Mouse (Mus musculus): ENCODE measurements around the gene Rpl7l1. TPM values are rescaled to one million over a fixed set of nuclear protein-coding genes. Genes with fewer than 3 reads are reported as not detected.

The Rpl7l1 gene
- polyA plus RNA-seq, 1 experiment from 2014 or later = 136 TPM

DNA sequence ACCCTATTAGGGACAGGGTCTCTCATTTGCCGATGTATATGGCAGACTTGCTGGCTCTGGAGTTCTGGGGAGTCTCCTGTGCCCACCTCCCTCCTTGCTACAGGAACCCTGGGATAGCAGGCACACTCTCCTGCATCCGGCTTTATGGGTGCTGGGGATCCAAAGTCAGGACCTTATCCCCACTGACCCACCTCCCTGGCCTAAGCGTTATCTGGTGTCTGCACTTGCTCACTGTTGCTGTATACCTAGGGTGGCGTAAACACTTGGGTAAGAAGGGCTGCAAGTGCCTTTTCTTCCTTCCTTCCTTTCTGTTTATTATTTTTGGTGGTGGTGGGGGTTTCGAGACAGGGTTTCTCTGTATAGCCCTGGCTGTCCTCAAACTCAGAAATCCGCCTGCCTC is 41.2 kb downstream of the Rpl7l1 start:
- DNase-seq (ENCODE audit: low spot score) = no peak

DNA sequence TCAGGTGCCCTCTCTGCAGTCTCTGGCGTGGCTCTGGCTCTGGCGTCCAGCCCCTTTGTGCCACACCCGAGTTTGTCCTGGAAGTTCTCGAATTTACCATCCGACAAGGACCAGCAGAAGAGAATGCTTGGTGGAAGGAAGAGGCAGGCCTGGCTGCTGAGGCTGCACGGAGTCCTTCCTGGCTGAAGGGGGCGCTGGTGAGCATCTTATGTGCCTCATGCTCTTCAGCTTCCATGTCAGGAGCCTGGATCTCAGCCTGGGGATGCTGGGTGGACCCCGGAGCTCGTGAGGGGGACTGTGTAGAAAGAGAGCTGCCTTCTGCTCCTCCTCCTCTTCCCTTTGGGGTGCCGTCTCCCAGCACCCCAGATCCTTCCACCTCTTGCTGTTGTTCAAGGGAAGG is 46.3 kb downstream of the Rpl7l1 start:
- peak; percentile 57 for DNase-seq (ENCODE audit: low spot score)

DNA sequence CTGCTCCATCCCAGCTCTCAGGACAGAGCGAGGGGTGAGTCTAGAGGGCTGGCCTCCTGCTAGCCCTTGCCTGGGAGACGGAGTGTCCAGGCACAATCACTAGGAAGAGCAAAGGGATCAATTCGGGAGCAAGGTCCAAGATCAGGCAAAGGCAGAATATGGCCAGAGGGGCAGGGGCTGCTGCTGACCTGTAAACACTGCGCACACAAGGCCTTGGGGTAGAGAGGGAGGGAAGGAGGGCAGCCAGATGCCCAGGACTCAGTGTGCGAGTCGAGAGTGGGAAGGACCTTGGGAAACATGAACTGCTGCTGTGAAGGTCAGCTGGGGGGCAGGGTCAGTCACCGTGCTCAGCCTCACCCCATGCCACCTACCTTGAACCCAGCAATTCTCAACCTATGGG is 47.2 kb downstream of the Rpl7l1 start:
- DNase-seq (ENCODE audit: low spot score) = no peak

DNA sequence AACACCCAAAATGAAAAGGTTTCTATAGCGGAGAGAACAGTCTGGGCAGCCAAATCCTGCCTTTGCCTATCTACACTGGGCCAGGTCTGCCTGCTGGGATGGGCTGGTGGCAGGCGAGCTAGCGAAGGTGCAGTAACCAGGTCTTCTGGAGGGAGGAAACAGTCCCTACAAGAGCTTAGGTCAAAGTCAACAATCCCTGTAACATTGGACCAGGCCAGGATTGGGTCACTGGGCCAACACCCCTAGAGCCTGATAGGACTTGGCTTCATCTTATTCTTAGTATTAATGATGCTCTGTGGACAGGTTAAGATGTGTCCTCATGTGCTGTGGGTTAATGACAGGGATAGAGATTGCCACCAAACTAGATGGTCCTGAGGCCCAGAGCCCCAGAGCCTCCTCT is 48.4 kb downstream of the Rpl7l1 start:
- no peak for DNase-seq (ENCODE audit: low spot score)

DNA sequence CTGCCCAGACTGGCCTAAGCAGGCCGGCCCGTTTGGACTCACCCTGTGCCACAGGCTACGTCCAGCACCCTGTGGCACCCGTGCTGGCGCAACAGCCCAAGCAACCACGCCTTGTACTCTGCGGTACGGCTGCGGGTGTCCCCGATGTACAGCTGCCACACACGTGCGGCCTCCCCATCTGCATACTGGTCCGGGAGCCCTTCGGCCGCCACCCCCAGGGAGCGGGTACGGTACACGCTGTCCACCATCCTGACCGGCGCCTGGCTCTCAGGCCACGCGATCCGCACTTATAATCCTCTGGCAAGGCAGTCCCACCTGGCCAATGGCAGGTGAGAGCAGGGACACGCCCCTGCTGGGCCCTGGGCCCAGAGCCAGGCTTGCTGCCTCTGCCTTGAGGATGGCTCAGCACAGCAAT is 53.6 kb downstream of the Rpl7l1 start, which contains the start of gene Gnmt:
Gnmt (minus strand) TSS at position 265 of the 415 bp plus-strand sequence.
- no peak for DNase-seq (ENCODE audit: low spot score)

DNA sequence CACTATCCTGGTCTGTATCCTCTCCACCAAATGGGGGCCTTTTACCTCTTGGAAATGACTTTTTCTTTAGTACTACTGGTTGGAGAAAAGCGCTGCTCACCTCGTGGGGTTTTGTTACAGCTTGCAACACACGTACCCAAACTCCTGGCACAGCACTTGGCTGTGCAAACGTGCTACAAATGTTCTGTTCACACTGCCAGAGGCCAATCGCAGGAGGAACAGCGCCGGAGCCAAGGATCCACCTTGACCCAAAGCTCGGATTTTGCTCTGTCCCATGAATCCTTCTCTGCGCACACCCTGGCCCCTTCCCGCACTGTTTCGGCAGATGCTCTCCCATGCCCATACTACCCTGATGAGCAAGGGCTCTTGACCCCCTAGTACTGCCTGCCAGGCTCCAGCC is 54.0 kb downstream of the Rpl7l1 start:
- no peak for DNase-seq (ENCODE audit: low spot score)

DNA sequence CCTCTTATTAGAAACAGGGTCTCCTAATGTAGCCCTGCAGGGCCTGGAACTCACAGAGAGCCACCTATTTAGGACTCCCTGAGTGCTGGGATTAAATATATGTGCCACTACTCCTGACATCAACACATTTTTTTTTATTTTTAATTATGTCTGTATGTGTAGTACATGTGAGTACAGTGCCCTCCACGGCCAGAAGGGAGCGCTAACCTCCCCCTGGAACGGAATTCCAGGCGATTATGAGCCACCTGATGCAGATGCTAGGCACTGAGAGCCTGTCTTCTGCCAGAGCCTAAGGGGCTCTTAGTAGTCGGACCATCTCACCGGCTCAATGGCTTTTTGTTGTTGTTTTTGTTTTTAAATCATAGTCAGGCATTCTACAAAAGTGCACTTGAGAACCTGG is 54.5 kb downstream of the Rpl7l1 start:
- DNase-seq (ENCODE audit: low spot score) = peak; percentile 28

DNA sequence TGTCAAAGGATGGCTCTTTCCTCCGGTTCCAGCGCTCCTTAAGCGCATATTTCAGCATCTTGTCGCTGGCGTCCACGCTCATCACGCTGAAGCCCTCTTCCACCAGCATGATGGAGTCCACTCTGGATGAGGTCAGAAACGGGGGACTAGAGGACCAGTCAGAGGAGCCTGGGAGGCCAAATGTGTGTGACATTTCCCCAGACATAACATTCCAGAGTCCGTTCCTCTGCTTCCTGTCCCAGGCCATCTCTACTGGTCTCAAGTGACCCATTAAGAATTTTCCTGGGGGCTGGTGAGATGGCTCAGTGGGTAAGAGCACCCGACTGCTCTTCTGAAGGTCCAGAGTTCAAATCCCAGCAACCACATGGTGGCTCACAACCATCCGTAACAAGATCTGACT is 55.2 kb downstream of the Rpl7l1 start:
- DNase-seq (ENCODE audit: low spot score) = no peak

DNA sequence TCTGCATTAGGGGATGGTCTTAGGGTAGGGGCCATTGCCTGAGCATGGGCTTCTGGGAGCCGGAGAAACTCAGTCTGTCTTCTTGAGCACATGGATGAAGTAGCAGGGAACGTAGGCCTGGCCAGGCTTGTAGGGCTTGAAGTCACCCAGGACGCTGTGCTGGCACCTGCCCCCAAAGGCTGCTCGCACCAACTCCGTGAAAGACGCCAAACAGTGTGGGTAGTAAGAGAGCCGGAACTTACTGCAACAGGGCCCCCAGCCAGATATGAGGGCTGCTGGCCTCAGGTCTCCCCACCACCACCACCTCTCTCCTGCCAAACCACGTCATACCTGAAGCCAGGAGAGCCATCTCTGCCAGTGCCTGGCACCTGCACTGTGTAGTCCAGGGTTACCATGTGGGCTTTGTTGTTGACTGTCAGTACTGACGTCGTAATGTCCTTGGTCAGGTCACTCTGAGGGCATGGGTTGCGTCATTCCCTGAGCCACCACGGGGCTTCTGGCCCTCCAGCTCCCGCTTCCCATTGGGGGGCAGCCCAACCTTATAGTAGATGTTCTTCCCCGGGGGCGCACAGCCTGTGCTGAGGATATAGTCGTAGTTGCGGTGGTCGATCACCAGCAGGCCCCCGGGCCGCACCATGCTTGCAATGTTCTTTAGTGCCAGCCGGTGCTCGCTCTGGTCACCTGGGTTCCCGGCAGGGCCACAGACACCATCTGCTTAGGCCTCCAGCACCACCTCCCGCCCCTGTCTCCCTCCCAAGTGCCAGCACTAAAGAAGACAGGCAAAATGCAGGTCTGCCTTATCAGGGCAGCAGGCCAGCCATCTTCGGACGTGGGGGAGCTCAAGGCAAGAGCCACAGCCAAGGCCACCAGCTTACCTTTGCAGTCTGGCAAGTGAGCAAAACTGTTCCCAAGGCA is 56.5 kb downstream of the Rpl7l1 start:
- DNase-seq (ENCODE audit: low spot score) = no peak

DNA sequence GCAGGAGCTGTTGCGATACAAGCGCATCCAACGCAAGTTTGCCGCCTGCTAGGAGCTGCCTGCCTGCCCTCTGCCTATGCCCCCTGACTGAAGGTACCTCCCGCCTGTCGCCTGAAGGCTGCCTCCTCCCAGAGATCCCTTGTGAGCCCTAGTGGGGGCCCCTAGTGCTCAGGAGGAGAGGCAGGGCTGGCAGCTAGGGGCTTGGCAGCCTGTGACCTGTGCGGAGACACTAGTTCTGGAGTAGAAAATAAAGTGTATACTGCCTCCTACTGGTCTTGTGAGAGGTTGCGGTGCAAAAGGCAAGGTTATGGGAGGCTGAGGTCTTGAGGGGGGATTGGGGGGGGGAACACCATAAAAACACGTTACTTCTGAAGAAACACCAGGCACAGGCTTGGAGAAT is 57.2 kb downstream of the Rpl7l1 start:
- DNase-seq (ENCODE audit: low spot score) = peak; percentile 80

DNA sequence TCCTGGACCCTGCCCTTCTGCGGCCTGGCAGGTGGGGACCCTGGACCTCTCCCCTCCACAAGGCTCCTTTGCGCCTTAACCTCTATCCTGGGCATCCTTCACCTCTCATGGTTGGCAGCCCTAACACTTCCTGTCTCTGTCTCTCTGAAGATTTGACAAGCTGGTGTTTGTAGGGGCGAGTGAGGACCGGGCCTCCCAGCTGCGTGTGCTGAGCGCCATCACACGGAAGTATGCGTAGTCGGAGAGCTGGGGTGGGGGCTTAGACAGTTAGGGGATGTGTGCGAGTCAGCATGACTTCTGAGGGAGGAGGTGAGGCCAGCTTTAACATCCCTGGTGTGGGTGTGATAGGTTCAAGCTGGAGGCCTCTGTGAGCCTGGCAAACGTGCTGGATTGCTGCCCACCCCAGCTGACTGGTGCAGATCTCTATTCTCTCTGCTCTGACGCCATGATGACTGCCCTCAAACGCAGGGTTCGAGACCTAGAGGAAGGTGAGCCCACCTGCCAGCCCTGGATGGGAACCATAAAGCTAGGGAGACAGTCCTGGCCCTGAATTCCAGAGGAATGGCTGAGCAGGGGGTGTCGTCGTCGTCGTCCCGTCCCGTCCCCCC is 57.9 kb downstream of the Rpl7l1 start:
- DNase-seq (ENCODE audit: low spot score) = peak; percentile 53

Other genes with a start within 250 kb of the Rpl7l1 start
- gene Cul9, start 236.3 kb downstream of the Rpl7l1 start, polyA plus RNA-seq (2015; fragmentation: Nextera tagmentation; extraction: Ambion mirVana) = 2.5 and 2.8 TPM in 2 replicates
- gene Srf, start 226.5 kb downstream of the Rpl7l1 start, polyA plus RNA-seq (2015; fragmentation: Nextera tagmentation; extraction: Ambion mirVana) = 5.0 and 7.5 TPM in 2 replicates
- 24.7 and 25.1 TPM in 2 replicates for gene Ptk7, start 153.2 kb downstream of the Rpl7l1 start, polyA plus RNA-seq (2015; fragmentation: Nextera tagmentation; extraction: Ambion mirVana)
- gene Klc4, start 136.7 kb downstream of the Rpl7l1 start, polyA plus RNA-seq (2015; fragmentation: Nextera tagmentation; extraction: Ambion mirVana) = 17.7 and 18.4 TPM in 2 replicates
- gene Mrpl2, start 136.4 kb downstream of the Rpl7l1 start, polyA plus RNA-seq (2015; fragmentation: Nextera tagmentation; extraction: Ambion mirVana) = 110 and 113 TPM in 2 replicates
- gene Cul7, start 132.3 kb downstream of the Rpl7l1 start, polyA plus RNA-seq (2015; fragmentation: Nextera tagmentation; extraction: Ambion mirVana) = 14.0 and 16.0 TPM in 2 replicates
- gene Rrp36, start 108.3 kb downstream of the Rpl7l1 start, polyA plus RNA-seq (2015; fragmentation: Nextera tagmentation; extraction: Ambion mirVana) = 53.2 and 68.6 TPM in 2 replicates
- gene Mea1, start 103.9 kb downstream of the Rpl7l1 start, polyA plus RNA-seq (2015; fragmentation: Nextera tagmentation; extraction: Ambion mirVana) = 106 and 109 TPM in 2 replicates
- gene Klhdc3, start 101.8 kb downstream of the Rpl7l1 start, polyA plus RNA-seq (2015; fragmentation: Nextera tagmentation; extraction: Ambion mirVana) = 77.8 and 78.6 TPM in 2 replicates
- 54.0 and 56.6 TPM in 2 replicates for gene Ppp2r5d, start 77.6 kb downstream of the Rpl7l1 start, polyA plus RNA-seq (2015; fragmentation: Nextera tagmentation; extraction: Ambion mirVana)
- gene Pex6, start 71.2 kb downstream of the Rpl7l1 start, polyA plus RNA-seq (2015; fragmentation: Nextera tagmentation; extraction: Ambion mirVana) = 22.8 and 23.3 TPM in 2 replicates
- 2.9 and 3.0 TPM in 2 replicates for gene Gnmt, start 53.5 kb downstream of the Rpl7l1 start, polyA plus RNA-seq (2015; fragmentation: Nextera tagmentation; extraction: Ambion mirVana)
- 55.1 and 58.0 TPM in 2 replicates for gene Cnpy3, start 30.5 kb downstream of the Rpl7l1 start, polyA plus RNA-seq (2015; fragmentation: Nextera tagmentation; extraction: Ambion mirVana)
- gene Ptcra, start 19.0 kb downstream of the Rpl7l1 start, polyA plus RNA-seq (2015; fragmentation: Nextera tagmentation; extraction: Ambion mirVana) = 118 and 120 TPM in 2 replicates
- 112 and 116 TPM in 2 replicates for gene 2310039H08Rik, start 10.0 kb downstream of the Rpl7l1 start, polyA plus RNA-seq (2015; fragmentation: Nextera tagmentation; extraction: Ambion mirVana)
- 4.5 and 5.6 TPM in 2 replicates for gene Bicral, start 75.8 kb upstream of the Rpl7l1 start, polyA plus RNA-seq (2015; fragmentation: Nextera tagmentation; extraction: Ambion mirVana)
- 54.1 and 60.3 TPM in 2 replicates for gene Tbcc, start 108.0 kb upstream of the Rpl7l1 start, polyA plus RNA-seq (2015; fragmentation: Nextera tagmentation; extraction: Ambion mirVana)
- not detected in 2 replicates for gene Prph2, start 127.8 kb upstream of the Rpl7l1 start, polyA plus RNA-seq (2015; fragmentation: Nextera tagmentation; extraction: Ambion mirVana)
- 12.0 and 14.6 TPM in 2 replicates for gene Ubr2, start 227.9 kb upstream of the Rpl7l1 start, polyA plus RNA-seq (2015; fragmentation: Nextera tagmentation; extraction: Ambion mirVana)